Mouse (Mus musculus) spleen, postnatal 10 days (tissue): ENCODE results near the gene Scgb1b30.
"Not testable (repeated sequence)": the region's sequence is repeated elsewhere in the genome, so short reads cannot be mapped to it uniquely, and the experiment has no call there.

Experiments
- DNase-seq, 2 experiments: peaks; one replicate each; pipeline ENCODE4 v3.0.0; 2021 to 2022; ENCODE audit warnings: low spot score in 2 of 2

The Scgb1b30 gene

DNA sequence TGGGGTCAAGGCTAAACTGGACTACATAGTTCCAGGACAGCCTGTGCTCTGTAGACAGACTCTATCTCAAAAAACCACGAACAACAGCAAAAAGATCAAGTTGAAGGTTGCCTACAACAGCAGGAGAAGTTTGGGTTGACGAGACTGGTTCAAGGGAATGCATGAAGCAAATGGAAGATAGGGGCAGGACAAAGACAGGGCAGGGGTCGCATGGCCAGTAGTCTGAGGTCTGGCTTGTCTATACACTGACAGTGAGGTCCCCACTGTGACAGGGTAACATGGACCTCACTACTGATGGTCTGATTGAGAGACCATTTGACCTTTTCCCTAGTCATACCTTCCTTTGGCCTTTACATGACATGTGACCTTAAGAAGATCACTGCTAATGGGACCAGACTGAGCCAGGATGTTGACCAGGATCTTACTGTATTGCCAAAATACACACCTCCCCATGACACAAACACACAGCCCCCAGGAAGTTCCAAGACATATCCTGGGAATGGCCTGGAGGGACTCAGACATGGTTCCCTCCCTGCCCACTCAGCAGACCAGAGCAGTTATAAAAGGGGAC lies at the start of gene Scgb1b30:
Scgb1b30 (plus strand) TSS at position 521 of the 571 bp plus-strand sequence.
- DNase-seq = no peak

DNA sequence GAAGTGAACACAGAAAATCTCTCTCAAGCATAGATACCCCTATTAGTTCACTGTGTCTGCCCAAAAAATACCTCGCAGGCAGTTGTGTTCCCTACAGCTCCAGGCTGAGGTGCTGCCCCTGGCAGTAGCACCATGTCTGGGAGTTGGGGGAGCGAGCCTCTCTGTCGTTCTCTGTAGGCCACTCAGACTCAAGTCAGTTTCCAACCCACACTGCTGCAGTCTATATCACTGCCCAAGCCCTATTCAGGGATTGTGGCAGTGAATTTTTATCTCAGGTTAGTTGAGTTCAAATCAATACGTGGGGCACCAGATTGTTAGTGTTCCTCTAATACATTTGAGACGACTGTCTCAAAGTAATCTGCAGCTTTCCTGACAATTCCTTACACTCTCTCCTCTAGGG lies 27.1 kb upstream of the Scgb1b30 start:
- not testable (repeated sequence) for DNase-seq

DNA sequence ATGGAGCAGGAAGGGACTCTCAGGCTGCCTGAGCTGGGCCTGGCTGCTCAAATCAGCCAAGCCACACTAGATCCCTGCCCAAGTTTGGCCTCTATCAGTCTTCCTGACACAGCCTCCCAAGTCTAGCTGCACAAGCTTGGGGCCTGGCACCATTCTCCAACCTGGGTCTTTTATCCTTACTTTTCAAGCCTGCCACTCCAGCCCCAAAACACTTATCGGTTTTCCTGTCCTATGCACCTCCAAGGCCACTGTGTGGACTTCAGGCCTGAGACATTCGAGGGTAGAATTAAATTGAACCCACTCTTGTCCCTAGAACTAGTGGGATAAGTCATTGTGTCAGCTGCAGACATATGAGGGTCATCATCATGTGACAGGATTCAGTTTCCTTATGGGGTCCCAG lies 4.8 kb downstream of the Scgb1b30 start:
- DNase-seq = no peak

DNA sequence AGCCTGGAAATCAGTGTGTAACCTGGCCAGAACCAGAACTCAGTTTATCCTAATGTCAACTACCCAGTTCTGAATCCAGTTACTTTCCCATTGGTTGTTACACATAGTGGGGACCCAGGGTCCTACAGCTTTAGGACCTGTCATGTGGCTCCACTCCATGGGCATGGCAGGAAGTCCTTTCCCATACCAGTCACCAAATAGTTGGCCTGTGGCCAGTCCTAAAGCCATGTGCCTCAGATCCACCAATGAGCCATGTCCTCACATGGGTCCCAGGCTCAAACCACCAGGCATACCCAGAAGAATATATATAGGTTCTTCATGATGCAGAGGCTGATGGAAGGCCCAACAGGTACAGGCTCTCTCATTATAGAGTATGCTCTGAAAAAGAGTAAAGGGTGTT lies 6.0 kb downstream of the Scgb1b30 start:
- DNase-seq = no peak

DNA sequence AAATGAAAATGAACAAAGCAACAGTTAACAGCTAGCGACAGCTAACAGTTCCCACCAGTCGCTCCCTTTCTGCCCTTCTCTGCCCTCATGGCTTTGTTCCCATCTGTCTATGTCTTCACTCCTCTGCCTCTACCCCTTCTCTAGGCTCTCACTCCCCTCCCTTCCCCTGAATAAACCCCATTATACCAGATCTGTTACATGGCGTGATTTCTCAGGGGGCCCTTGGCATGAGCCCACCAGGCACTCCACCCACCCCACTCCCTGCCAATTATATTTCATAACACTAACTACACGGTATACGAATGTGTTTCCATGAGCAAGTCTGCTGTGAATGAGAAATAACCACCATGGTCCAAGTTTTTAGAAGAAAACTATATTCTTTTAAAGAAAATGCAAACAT lies 14.0 kb downstream of the Scgb1b30 start:
- DNase-seq = no peak

DNA sequence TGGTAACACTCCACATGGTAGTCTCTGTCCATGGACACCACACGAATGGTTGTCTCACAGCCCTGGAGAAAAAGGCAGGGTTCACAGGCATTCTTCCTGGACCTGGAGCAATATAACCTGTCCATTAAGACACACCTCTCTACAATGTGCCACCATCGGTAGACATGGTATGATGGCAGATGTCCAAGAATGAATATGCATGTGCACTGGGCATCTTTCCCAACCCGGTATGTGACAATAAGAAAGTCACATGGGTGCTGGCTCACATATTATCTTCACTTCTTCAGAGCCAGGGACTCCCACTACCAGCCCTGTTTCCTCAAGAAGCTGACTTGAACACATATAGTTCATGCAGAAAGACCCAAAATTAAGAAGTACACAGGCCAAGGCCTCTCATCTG lies 21.4 kb downstream of the Scgb1b30 start:
- no peak for DNase-seq

DNA sequence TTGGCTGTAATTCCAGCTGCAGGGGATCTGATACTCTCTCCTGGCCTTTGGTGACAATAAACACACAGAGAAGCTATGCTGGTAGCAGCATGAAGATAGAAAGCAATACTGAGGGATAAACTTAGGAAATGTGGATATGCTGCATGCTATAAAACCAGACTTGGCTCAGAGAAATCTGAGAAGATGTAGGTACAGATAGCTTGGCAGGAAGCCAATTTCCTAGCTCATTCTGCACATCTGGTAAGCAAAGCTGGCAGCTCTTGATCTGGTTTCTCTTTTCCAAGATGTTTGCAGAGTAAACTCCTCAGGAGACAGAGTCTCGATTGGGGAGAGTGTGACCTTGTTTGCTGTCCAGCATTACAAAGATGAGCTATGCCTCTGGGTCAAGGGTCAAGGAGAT lies 25.4 kb downstream of the Scgb1b30 start:
- DNase-seq = not testable (repeated sequence)

DNA sequence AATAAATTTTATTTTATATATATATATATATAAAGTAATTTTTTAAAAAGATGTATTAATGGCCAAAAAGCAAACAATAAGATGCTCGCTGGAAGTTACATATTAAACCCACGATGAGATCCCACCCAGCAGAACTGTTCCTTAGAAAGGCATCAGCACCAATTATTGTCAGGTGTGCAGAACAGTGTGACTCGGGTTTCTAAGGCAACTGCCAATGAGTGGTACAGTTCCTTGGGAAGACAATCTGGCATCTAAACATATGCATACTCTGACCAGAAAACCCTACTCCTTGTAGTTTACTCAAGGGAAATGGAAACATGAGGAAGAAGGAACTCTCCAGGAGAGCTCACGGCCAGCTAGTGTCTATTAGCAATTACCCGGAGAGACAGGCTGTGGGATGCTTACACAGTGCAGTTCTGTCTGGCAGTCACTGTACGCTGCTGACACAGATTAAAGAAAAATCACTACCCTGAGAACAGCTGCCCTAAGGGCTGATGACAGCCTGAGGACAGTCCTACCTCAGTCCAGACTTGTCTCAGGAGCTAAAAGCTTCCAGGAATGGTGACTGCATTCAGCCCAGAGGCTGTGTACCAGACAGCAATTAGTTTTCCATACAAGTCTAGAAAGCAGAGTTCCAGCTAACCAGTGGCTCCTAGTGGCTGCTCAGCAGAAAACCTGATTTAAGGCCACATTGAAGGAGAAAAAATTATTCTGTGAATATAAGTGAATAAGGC lies 27.9 kb downstream of the Scgb1b30 start:
- no peak for DNase-seq

DNA sequence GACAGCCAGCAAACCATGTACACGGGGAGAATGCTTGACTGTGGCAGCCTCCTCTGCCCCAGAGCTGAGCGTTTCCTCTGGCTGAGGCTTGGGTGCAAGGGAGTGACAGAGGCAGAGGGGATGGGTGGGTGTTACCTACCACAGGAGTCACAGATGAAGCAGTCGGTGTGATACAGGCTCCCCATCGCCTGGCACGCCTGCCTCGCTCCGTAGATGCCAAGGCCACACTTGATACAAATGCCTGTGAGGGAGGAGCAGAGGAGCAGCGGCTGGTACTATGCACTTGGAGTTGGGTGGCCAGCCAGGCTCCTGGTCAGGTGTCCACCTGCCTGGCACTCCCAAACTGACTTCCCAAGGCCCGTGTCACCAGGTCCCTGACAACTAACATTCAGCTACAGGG lies 30.1 kb downstream of the Scgb1b30 start:
- DNase-seq = no peak

DNA sequence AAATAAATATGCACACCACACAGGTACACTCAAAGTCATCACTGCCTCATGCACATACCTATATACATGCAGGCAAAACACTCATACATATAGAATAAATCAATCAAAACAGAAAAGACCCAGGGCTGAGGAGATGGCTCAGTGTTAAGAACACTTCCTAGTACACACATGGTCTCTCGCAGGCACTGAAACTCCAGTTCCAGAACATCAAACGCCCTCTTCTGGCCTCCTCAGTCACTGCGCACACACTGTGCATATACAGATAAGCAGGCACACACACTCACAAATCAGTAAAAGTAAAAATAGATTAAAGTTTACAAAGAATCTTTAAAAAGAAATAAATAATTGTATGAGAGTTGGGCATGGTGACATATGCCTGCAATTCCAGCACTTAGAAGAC lies 31.1 kb downstream of the Scgb1b30 start:
- DNase-seq = no peak

DNA sequence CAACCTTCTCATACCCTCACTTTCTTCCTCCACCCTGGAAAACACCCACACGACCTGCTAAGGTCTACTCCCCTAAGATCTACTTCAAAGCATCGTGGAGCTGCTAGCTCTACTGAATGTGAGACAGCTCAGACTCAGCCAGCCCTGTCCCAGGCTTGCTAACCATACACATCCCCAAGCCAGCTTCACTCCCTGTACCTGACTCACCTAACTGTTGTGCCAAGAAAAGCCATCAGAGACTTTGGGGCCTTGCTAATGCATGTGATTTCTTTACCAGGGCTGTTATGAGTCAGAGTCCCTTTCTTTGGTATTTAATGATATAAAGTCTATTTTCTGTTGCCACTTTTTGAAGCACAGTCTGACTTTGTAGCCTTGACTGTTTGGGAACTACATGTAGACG lies 35.9 kb downstream of the Scgb1b30 start:
- no peak for DNase-seq

DNA sequence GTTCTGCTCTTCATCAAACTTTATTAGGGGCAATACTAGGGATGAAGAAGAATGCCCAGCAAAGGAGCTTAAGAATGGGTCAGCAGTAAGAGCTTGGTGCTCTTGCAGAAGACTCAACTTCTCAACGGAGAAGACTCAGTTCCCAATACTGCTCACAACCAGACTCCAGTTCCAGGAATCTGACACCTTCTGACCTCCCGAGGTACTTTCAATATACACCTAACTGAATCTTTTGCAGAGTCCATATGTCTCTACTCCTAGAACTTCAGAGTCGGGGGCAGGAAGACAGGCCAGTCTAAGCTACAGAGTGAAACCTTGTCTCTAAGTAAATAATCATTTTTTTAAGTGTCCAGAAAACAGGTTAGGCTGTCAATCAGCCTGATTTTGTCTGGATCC lies 36.7 kb downstream of the Scgb1b30 start:
- DNase-seq = no peak

DNA sequence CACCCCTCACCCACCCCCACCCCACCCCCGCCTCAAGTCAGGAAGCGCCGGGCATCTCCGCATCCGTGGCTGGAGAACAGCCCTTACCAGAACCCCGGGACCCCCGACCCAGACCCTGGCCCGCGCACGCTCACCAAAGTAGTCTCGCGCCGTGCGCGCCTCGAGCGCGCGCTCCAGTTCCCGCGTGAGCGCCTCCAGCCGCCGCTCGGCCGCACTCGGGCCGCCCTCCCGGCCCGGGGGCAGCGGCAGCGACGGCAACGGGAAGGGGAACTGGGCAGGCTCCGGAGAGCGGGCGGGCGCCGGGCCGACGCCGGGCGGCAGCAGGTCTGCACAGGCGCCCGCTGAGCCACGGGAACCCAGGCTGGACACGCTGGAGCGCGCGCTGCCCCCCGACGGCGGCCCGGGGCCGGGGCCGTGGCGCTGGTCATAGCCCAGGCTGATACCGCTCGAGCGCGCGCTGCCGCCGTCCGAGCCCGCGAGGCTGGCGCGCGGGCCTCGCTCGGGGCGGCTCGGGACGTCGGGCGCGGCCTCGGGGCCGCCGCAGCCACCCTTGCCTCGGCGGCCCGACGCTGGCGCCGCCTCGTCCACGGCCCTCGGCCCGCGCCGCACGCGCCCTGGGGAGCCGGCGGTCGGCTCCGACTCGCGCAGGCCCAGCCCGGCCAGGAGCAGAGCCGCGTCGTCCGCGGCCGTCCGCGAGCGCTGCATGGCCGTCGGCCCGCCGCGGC lies 37.3 kb downstream of the Scgb1b30 start:
- no peak for DNase-seq

DNA sequence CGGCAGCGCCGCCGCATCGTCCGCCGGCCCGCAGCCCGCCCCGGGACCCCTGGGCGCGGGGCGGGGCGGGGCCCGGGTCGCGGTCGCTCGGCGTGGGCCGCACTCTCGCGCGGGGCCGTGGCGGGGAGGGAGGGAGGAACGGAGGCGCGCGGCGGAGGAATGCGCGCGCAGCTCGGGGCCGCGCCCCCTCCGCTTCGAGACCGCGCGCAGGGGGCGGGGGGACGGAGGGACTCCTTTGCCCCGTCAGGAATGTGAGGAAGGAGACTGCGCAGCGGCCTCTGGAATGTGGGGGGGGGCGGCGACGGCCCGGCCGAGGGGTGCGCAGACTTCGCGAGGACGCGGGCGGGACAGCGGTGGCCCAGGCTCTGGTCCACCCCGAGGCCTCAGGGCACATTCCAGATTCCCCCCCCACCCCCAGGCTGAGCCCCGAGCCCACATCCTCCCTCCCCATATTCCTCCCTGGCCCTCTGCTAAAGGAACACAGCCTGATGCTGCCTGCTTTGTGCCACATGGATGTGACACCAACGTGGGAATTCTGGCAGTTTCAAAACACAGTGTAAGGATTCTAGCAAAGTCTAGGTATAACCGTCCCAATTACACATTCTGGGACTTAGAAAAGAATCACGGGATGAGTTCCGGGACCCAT lies 38.0 kb downstream of the Scgb1b30 start, which contains the start of gene Wtip:
Wtip (minus strand) TSS at position 152 of the 646 bp plus-strand sequence.
- peak in 1 of 2 experiments; percentile 44 for DNase-seq

DNA sequence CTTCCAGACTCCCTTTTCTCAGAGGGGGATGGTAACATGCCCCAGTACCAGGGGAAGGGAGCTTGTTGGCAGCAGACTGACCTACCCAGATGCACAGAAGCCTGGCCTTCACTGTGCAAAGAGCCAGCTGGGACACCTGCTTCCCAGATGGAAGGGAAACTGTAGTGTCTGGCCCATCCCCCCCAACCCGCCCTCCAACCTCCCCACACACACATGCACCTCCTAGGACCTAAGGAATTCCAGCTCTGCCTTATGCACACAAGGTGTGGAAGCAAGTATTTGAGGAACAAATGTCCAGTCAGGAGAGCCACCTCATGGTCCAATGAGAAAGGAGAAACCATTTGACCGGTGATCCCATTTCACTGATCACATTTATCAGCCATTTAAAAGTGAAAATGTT lies 39.1 kb downstream of the Scgb1b30 start:
- no peak for DNase-seq

DNA sequence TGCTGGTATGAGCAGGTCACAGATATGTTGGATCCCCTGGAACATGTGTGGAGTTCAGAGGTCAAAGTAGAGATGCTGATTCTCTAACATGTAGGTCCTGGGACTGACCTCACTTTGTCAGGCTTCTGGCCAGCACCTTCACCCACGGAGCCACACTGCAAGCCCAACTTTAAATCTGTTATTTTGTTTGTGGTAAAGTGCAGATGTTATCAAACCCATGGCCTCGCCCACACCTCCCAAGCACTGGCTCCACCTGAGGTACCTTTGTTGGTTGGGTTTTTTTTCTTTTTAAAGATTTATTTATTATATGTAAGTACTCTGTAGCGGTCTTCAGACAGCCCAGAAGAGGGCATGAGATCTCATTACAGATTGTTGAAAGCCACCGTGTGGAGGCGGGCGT lies 44.3 kb downstream of the Scgb1b30 start:
- no peak for DNase-seq

DNA sequence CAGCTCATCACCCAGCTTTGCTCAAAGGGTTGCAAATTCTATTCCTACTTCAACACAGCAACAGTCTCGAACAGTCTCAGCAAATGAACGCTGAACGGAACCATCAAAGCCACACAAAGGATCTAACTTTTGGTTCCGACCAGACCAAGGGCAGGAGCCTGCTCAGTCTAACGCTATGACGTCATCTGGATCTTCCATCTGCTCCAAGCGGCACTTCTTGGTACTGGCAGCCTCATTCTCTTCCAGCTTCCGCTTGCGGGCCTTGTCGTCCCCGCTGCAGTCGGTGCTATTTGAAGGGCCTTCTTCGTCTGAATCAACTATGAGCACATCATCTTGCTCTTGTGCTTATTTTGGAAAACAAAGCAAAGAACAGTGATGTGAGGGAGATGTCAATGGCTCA lies 45.9 kb downstream of the Scgb1b30 start:
- no peak for DNase-seq

DNA sequence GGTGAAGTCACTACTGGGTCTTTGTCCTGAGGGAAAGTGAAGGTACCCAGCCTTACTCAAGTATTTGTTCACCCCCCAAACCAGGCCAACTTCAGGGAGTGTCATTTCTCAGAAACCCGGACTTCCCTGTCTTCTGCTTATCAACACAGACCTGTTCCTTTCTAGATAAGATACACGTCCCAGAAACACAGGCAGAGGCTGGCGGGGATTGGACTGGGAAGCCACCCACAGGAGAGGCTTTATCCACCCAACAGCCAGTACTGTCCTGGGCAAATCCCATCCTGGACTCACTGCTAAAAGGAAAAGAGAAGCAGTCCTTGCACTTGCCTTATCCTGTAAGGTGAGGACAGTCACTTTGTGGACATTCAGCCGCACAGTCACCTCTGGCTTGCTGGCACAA lies 52.0 kb downstream of the Scgb1b30 start:
- no peak for DNase-seq
